Mouse (Mus musculus) midbrain, postnatal 0 days (tissue): ENCODE data around the gene Tmem95. TPM values are rescaled to one million over a fixed set of nuclear protein-coding genes. Genes with fewer than 3 reads are reported as not detected.
A peak's percentile ranks its signal among the peaks of the same experiment; 100 is the strongest.

Source experiments
- ATAC-seq: fragments of 200-750 bp; cut with Nextera tagmentation; 2 replicates; pipeline ENCODE4 v1.8.0; 2017; ENCODE audit warnings: moderate number of reproducible peaks, mild to moderate bottlenecking, moderate TSS enrichment, moderate library complexity; ENCODE audit not compliant: low FRiP score
- DNase-seq: peaks from one replicate; pipeline ENCODE4 v3.0.0-alpha.2; 2015; ENCODE audit warnings: low spot score
- H3K27ac ChIP-seq: fragments of 300-500 bp; sonication (generic); 2 replicates; pipeline ENCODE4 v1.5.1; 2014; ENCODE audit warnings: low read depth, mild to moderate bottlenecking, low read length, mixed read lengths
- H3K27me3 ChIP-seq: fragments of 300-500 bp; sonication (generic); 2 replicates; pipeline ENCODE4 v1.6.1; 2014; ENCODE audit warnings: low read length, control low read depth, mixed read lengths; ENCODE audit not compliant: insufficient read depth
- H3K36me3 ChIP-seq: fragments of 300-500 bp; sonication (generic); 2 replicates; pipeline ENCODE4 v1.6.1; 2014; ENCODE audit warnings: low read length, control low read depth, mixed read lengths; ENCODE audit not compliant: insufficient read depth
- H3K4me1 ChIP-seq: fragments of 300-500 bp; sonication (generic); 2 replicates; pipeline ENCODE4 v1.6.1; 2014; ENCODE audit warnings: mild to moderate bottlenecking, control low read depth, antibody characterized with exemption, low read length, mixed read lengths; ENCODE audit not compliant: insufficient read depth
- H3K4me2 ChIP-seq: fragments of 300-500 bp; sonication (generic); 2 replicates; pipeline ENCODE4 v1.6.1; 2014; ENCODE audit warnings: low read depth, mild to moderate bottlenecking, low read length, mixed read lengths; ENCODE audit not compliant: poor library complexity, severe bottlenecking
- H3K4me3 ChIP-seq: fragments of 300-500 bp; sonication (generic); 2 replicates; pipeline ENCODE4 v1.5.1; 2014; ENCODE audit warnings: low read depth, mild to moderate bottlenecking, low read length, moderate library complexity
- H3K9ac ChIP-seq: fragments of 300-500 bp; sonication (generic); replicated peaks from 2 replicates; pipeline ENCODE4 v1.6.1; 2014; ENCODE audit warnings: mild to moderate bottlenecking, low read length, moderate library complexity, mixed read lengths; ENCODE audit not compliant: poor library complexity, severe bottlenecking
- H3K9me3 ChIP-seq: fragments of 300-500 bp; sonication (generic); 2 replicates; pipeline ENCODE4 v1.6.1; 2016; ENCODE audit warnings: low read length, control low read depth
- CTCF ChIP-seq: IDR thresholded peaks from 2 replicates; pipeline ENCODE4 v1.5.1; 2016; ENCODE audit warnings: antibody characterized with exemption, mild to moderate bottlenecking
- WGBS: fragments of 180-500 bp; shearing (Covaris S2); extraction: QIAGEN DNeasy Blood & Tissue Kit; methylation state at CpG from one replicate; pipeline ENCODE4 v1.1.7; 2014; 5-methylcytosine and 5-hydroxymethylcytosine counted together
- polyA plus RNA-seq: library from polyadenylated mRNA; unstranded; fragments of >200 nt; fragmentation: Nextera tagmentation; extraction: Ambion mirVana; gene quantifications from 2 replicates; pipeline ENCODE4 v1.2.1, GENCODE M21; 2015
- total RNA-seq: library from RNA; depleted of rRNA; stranded (reverse); fragments of >200 nt; gene quantifications from 2 replicates; pipeline ENCODE4 v1.2.3, GENCODE M21; 2014

Gene Tmem95
- total and polyA plus RNA-seq, 2 experiments from 2014 or later = not detected

DNA sequence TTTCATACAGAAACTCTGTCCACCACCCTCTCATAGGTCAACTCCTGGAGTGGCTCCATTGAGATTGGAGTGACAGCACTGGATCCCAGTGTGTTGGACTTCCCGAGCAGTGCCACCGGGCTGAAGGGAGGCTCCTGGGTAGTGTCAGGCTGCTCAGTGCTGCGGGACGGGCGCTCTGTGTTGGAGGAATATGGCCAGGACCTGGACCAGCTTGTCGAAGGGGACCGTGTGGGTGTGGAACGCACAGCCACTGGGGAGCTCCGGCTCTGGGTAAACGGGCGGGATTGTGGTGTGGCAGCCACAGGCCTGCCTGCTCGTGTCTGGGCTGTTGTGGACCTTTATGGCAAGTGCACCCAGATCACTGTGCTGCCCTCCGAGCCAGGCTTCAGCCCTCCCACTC, 25.2 kb upstream of the Tmem95 start:
- Histone ChIP-seq H3K4me3 (no peak overlapping the region), H3K27ac (0 out of 2 replicates have a peak overlapping the region, but pooled peaks have one; percentile 94), H3K27me3 (no peaks in the 10 kb centered on the region), H3K4me2 (peak overlapping the region; percentile 86), H3K4me1 (peaks cover 6% of the 10 kb centered on the region; the same call in 1 of the 2 replicates), H3K9me3 (no peaks in the 10 kb centered on the region), H3K9ac (peak overlapping the region; percentile 89; the same call in 1 of the 2 replicates), H3K36me3 (peaks cover 39% of the 10 kb centered on the region)
- no peak for ATAC-seq
- WGBS = 91% methylated on average over 13 of the region's 13 CpGs
- no peak for DNase-seq
- no peak for TF ChIP-seq CTCF

DNA sequence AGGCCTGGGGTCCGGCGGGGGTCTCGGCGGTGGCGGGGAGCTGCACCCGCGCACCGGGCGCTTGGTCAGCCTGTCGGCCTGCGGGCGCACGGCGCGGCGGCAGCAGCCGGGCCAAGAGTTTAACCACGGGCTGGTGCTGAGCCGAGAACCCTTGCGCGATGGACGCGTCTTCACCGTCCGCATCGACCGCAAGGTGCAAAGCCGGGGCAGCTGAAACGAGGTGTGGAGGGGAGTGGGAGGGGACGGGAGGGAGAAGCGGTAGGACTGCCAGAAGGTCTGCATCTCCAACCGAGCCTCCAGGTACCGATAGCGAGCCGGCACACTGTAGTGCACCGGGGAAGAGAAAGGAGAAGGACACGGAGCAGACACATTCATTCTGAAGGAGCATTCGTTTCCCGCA, 24.2 kb upstream of the Tmem95 start:
- H3K9me3 ChIP-seq = no peaks in the 10 kb centered on the region
- ATAC-seq = 0 out of 2 replicates have a peak, but pooled peaks have one; percentile 2
- no peak for DNase-seq

DNA sequence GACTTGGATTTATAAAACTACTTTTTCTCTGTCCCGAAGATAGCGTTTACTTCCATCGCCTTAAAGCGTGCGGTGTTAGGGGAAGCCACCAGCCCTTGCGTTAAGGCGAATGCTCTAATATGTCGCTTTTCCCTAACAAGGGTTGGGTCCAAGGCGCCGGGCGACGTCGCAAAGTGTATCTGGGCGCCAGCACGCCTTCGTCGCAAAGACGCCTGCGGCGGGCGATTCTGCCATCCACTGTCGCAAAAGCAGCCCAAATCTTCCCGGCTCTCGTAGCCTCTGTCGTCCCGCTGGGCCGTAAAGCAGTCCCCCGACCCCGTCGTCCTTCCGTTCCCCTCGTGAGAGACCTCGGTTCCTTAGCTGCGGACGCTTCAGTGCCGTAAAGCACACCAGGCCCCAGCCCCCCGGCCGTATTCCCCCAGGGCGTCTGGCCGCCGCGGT, 23.6 kb upstream of the Tmem95 start:
- H3K9ac ChIP-seq = peak overlapping the region; percentile 89
- WGBS = under 1% methylated on average over 41 of the region's 42 CpGs
- no peak for TF ChIP-seq CTCF

More for the DNA sequence above, 24.2 kb upstream of the Tmem95 start:
- TF ChIP-seq CTCF = no peak
- H3K4me2 ChIP-seq = peak overlapping the region; percentile 86
- H3K27ac ChIP-seq = peak overlapping the region; percentile 94
- peak overlapping the region; percentile 81 for H3K4me3 ChIP-seq
- under 1% methylated on average over 35 of the region's 39 CpGs for WGBS
- peaks cover 30% of the 10 kb centered on the region for H3K36me3 ChIP-seq
- H3K4me1 ChIP-seq = peaks cover 6% of the 10 kb centered on the region; the same call in 1 of the 2 replicates
- no peaks in the 10 kb centered on the region for H3K27me3 ChIP-seq
- H3K9ac ChIP-seq = peak overlapping the region; percentile 89

DNA sequence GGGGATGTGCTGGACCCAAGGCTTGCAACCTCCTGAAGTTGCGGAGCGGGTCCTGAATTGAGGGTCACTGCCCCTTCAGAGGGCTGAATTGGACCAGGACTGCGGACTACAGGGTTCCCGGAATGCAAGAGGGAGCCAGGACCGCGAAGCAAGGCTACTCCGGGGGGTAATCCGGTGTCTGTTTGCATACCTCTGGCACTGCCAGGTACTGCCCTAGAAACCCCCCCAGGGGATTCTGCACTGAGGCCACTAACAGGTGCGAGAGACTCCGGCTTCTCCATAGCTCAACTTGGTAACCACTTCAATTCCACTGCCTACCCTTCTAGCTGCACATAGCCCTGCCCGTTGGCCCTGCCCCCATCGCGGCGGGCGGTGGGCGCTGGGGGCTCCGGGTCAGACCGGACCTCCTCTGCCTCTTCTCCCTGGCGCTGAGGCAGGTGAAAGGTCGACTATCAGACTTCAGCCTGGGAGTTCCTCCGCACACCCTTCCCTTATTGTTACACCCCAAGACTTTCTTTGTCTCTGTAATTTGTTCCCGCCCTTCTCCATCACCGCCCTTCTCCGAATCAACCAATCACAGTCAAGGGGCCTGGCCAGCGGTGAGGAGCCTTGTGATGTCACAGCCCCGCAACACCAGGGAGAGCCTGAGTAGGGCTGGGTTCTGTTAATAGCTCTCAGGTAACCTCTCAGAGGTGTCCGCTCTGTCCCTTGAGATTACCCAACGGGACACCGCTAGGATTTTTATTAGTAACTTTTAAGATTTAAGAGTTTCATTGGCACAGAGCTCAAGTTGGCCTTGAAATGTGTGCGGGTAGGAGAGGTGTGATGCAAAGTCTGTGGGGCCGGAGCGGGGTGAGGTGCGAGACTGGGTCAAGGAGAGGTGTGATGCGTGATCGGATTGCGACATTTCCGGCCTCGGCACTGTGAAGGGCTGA, 22.9 kb upstream of the Tmem95 start, which contains the start of the genes 2810408A11Rik and Neurl4:
TSS of gene 2810408A11Rik (minus strand) at position 517 of the 935 bp plus-strand sequence.
TSS of gene Neurl4 (plus strand) at position 602 of the 935 bp plus-strand sequence.
- no peak for TF ChIP-seq CTCF
- WGBS = under 1% methylated on average over 38 of the region's 38 CpGs
- peak; percentile 91 for ATAC-seq

More for the DNA sequence above, 23.6 kb upstream of the Tmem95 start:
- Histone ChIP-seq H3K27ac (peak overlapping the region; percentile 94), H3K4me1 (peaks cover 6% of the 10 kb centered on the region; the same call in 1 of the 2 replicates), H3K9me3 (no peaks in the 10 kb centered on the region), H3K4me3 (peak overlapping the region; percentile 81), H3K36me3 (peaks cover 24% of the 10 kb centered on the region), H3K4me2 (peak overlapping the region; percentile 86), H3K27me3 (no peaks in the 10 kb centered on the region)
- peak; percentile 99 for DNase-seq
- peak; percentile 85 for ATAC-seq

DNA sequence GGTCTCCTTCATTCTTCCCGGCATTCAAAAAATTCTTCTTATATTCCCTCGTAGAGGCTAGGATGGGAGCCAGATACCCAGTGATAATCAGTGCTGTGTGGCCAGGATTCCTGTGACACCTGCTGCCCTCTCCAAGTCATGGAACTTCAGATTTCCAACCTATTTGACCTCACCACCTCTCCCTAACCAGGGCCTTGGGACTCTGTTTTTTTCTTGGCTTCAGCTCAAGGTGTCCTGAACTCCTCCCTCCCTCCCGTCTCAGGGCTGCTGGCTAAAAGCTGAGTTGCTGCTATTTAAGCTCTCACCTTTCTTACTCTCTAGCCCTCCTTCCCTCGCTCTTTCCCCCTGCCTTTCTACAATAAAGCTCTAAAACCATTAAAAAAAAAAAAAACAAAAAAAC, 22.1 kb upstream of the Tmem95 start:
- Histone ChIP-seq H3K4me1 (peaks cover 6% of the 10 kb centered on the region; the same call in 1 of the 2 replicates), H3K36me3 (peaks cover 11% of the 10 kb centered on the region), H3K27me3 (no peaks in the 10 kb centered on the region), H3K4me2 (peak overlapping the region; percentile 86), H3K9ac (peak overlapping the region; percentile 89; the same call in 1 of the 2 replicates), H3K27ac (peak overlapping the region; percentile 94; the same call in 1 of the 2 replicates), H3K4me3 (peak overlapping the region; percentile 81), H3K9me3 (no peaks in the 10 kb centered on the region)
- ATAC-seq (no peak), DNase-seq (no peak)
- 19% methylated on average over 4 of the region's 4 CpGs for WGBS
- no peak for TF ChIP-seq CTCF

More for the DNA sequence above, 22.9 kb upstream of the Tmem95 start, which contains the start of the genes 2810408A11Rik and Neurl4:
- Histone ChIP-seq H3K9ac (peak within 1 kb of the TSS; percentile 89), H3K4me1 (peaks cover 6% of the 10 kb centered on the region; the same call in 1 of the 2 replicates), H3K27ac (peak within 1 kb of the TSS; percentile 94), H3K27me3 (no peaks in the 10 kb centered on the region), H3K9me3 (no peaks in the 10 kb centered on the region), H3K4me2 (peak within 1 kb of the TSS; percentile 86), H3K4me3 (peak within 1 kb of the TSS; percentile 81), H3K36me3 (peaks cover 17% of the 10 kb centered on the region)
- DNase-seq = peak; percentile 96
